ENCODE assay signal across 8 mouse cellular contexts in genomic region chr1:112416350-112417083, GRCm38 (mm10).
DNase-seq lines count a peak whose midpoint lies in the region; ATAC-seq lines count a peak whose summit lies in the region.

No protein-coding gene starts in this region.

- peak overlapping the region; percentile 39 for H3K4me3 ChIP-seq in neural tube, embryonic 11.5 days (ENCODE audit: low read depth, low read length)

- H3K4me2 ChIP-seq in neural tube, embryonic 11.5 days (ENCODE audit: low read depth): peak overlapping the region; percentile 70

- DNase-seq in heart, postnatal 4 days: peak; percentile 4
- no peak for DNase-seq in heart, adult 18-20 months
- DNase-seq in cerebellum, postnatal 14 days: peak; percentile 72 to 74
- DNase-seq in frontal cortex, postnatal 14 days (ENCODE audit: low spot score in 2 of 2): peak; percentile 8 to 42
- peak; percentile 13 to 29 for DNase-seq in left cerebral cortex, adult 8-10 months (ENCODE audit: low spot score in 2 of 2)
- DNase-seq in neural tube, embryonic 11.5 days (ENCODE audit: low spot score): peak; percentile 74
- no peak for DNase-seq in adrenal gland, adult (ENCODE audit: inconsistent age in 2 of 2, low spot score in 1 of 2)

- ATAC-seq in neural tube, embryonic 11.5 days (ENCODE audit: insufficient read depth, low FRiP score, low TSS enrichment): peak; percentile 94
- no peak for ATAC-seq in megakaryocyte-erythroid progenitor cell, adult 5-6 weeks (replicated peaks; ENCODE audit: low FRiP score, low TSS enrichment, poor library complexity, severe bottlenecking)

- WGBS in neural tube, embryonic 11.5 days: 3% methylated on average over 37 of the region's 37 CpGs

- no peaks in the 10 kb centered on the region for H3K4me1 ChIP-seq in neural tube, embryonic 11.5 days (ENCODE audit: control insufficient read depth, insufficient read depth, low read length)

- peak overlapping the region; percentile 16; the same call in 1 of the 2 replicates for H3K9ac ChIP-seq in neural tube, embryonic 11.5 days (ENCODE audit: low read length)

- no peaks in the 10 kb centered on the region for H3K27me3 ChIP-seq in neural tube, embryonic 11.5 days (ENCODE audit: control insufficient read depth, insufficient read depth, low read length)

- H3K36me3 ChIP-seq in neural tube, embryonic 11.5 days (ENCODE audit: control insufficient read depth, insufficient read depth, low read length): no peaks in the 10 kb centered on the region

- H3K27ac ChIP-seq in neural tube, embryonic 11.5 days (ENCODE audit: low read depth, low read length): no peak overlapping the region

- no peaks in the 10 kb centered on the region for H3K9me3 ChIP-seq in neural tube, embryonic 11.5 days (ENCODE audit: control insufficient read depth, low read length)

Comparison
In these comparisons a context has a peak if more than half of its experiments do, and no peak if none do; other contexts are left out.
1. DNase-seq: peak in heart, postnatal 4 days (single experiment), cerebellum, postnatal 14 days (2 of 2), frontal cortex, postnatal 14 days (2 of 2), left cerebral cortex, adult 8-10 months (2 of 2) and neural tube, embryonic 11.5 days (single experiment); none in heart, adult 18-20 months (0 of 2) and adrenal gland, adult (0 of 2).